ENCODE assay signal across 24 mouse cellular contexts in genomic region chr7:132615346-132615745, GRCm38 (mm10). TPM values are rescaled to one million over a fixed set of nuclear protein-coding genes. Genes with fewer than 3 reads are reported as not detected.
DNase-seq lines count a peak whose midpoint lies in the region; ATAC-seq and TF ChIP-seq lines count a peak whose summit lies in the region.
"Had no signal": no experiment of that assay in that cellular context is flagged by ENCODE, and none has a peak within 500 bp of the region (broad histone marks: within the 10 kb centered on the region; RNA-seq: fewer than 3 reads in every experiment).

No protein-coding gene starts in this region.

- 0 out of 2 replicates have a peak overlapping the region, but pooled peaks have one; percentile 8 for H3K27ac ChIP-seq in forebrain, embryonic 10.5 days
- no peak overlapping the region for H3K27ac ChIP-seq in forebrain, embryonic 13.5 days
- H3K27ac ChIP-seq in liver, postnatal 0 days (ENCODE audit: low read depth): no peak overlapping the region
- H3K27ac ChIP-seq in liver, embryonic 12.5 days: no peak overlapping the region
- H3K27ac ChIP-seq in neural tube, embryonic 15.5 days (replicated peaks): no peak overlapping the region
- H3K27ac ChIP-seq: embryonic facial prominence, embryonic 15.5 days; heart, adult 2 months; liver, embryonic 13.5 days; midbrain, embryonic 12.5 days; neural tube, embryonic 12.5 days had no signal

- H3K36me3 ChIP-seq in forebrain, embryonic 10.5 days (replicated peaks): no peaks in the 10 kb centered on the region
- H3K36me3 ChIP-seq in forebrain, embryonic 13.5 days (ENCODE audit: poor library complexity, severe bottlenecking): no peaks in the 10 kb centered on the region
- no peaks in the 10 kb centered on the region for H3K36me3 ChIP-seq in liver, postnatal 0 days (replicated peaks; ENCODE audit: insufficient read depth, low read length)
- no peaks in the 10 kb centered on the region for H3K36me3 ChIP-seq in liver, embryonic 12.5 days
- no peaks in the 10 kb centered on the region for H3K36me3 ChIP-seq in E14TG2a.4 (ENCODE audit: insufficient read depth, low read length)
- no peaks in the 10 kb centered on the region for H3K36me3 ChIP-seq in neural tube, embryonic 15.5 days
- H3K36me3 ChIP-seq: embryonic facial prominence, embryonic 15.5 days; liver, embryonic 13.5 days; midbrain, embryonic 12.5 days; neural tube, embryonic 12.5 days had no signal

- no peak for TF ChIP-seq EP300 in liver, postnatal 0 days (IDR thresholded peaks at IDR 0.05; ENCODE audit: low read depth)

- H3K4me3 ChIP-seq in forebrain, embryonic 10.5 days: no peak overlapping the region
- no peak overlapping the region for H3K4me3 ChIP-seq in forebrain, embryonic 13.5 days
- no peak overlapping the region for H3K4me3 ChIP-seq in liver, postnatal 0 days (ENCODE audit: low read depth, low read length)
- H3K4me3 ChIP-seq in liver, embryonic 12.5 days: no peak overlapping the region
- H3K4me3 ChIP-seq in E14TG2a.4 (replicated peaks; ENCODE audit: low read length): peak overlapping the region; percentile 26; the same call in 1 of the 2 replicates
- no peak overlapping the region for H3K4me3 ChIP-seq in neural tube, embryonic 15.5 days (replicated peaks)
- H3K4me3 ChIP-seq: embryonic facial prominence, embryonic 15.5 days; heart, adult 2 months; liver, embryonic 13.5 days; midbrain, embryonic 12.5 days; neural tube, embryonic 12.5 days had no signal

- H3K9ac ChIP-seq in forebrain, embryonic 13.5 days: no peak overlapping the region
- H3K9ac ChIP-seq in liver, postnatal 0 days (replicated peaks): no peak overlapping the region
- H3K9ac ChIP-seq in liver, embryonic 12.5 days: no peak overlapping the region
- no peak overlapping the region for H3K9ac ChIP-seq in neural tube, embryonic 15.5 days (replicated peaks)
- H3K9ac ChIP-seq: embryonic facial prominence, embryonic 15.5 days; liver, embryonic 13.5 days; midbrain, embryonic 12.5 days; neural tube, embryonic 12.5 days had no signal

- no peaks in the 10 kb centered on the region for H3K9me3 ChIP-seq in forebrain, embryonic 10.5 days
- no peaks in the 10 kb centered on the region for H3K9me3 ChIP-seq in forebrain, embryonic 13.5 days (replicated peaks)
- H3K9me3 ChIP-seq in liver, postnatal 0 days (ENCODE audit: low read length): no peaks in the 10 kb centered on the region
- no peaks in the 10 kb centered on the region for H3K9me3 ChIP-seq in liver, embryonic 12.5 days (replicated peaks)
- H3K9me3 ChIP-seq in E14TG2a.4 (ENCODE audit: low read length): no peaks in the 10 kb centered on the region
- H3K9me3 ChIP-seq in neural tube, embryonic 15.5 days (replicated peaks): no peaks in the 10 kb centered on the region
- H3K9me3 ChIP-seq: embryonic facial prominence, embryonic 15.5 days; liver, embryonic 13.5 days; midbrain, embryonic 12.5 days; neural tube, embryonic 12.5 days had no signal

- no peak overlapping the region for H3K4me2 ChIP-seq in forebrain, embryonic 13.5 days
- no peak overlapping the region for H3K4me2 ChIP-seq in liver, postnatal 0 days (ENCODE audit: low read depth, low read length)
- H3K4me2 ChIP-seq in liver, embryonic 12.5 days: no peak overlapping the region
- H3K4me2 ChIP-seq in neural tube, embryonic 15.5 days: no peak overlapping the region
- H3K4me2 ChIP-seq: embryonic facial prominence, embryonic 15.5 days; liver, embryonic 13.5 days; midbrain, embryonic 12.5 days; neural tube, embryonic 12.5 days had no signal

- peaks cover 34% of the 10 kb centered on the region for H3K4me1 ChIP-seq in forebrain, embryonic 10.5 days
- H3K4me1 ChIP-seq in forebrain, embryonic 13.5 days: 0 out of 2 replicates have a peak, but pooled peaks cover 7% of the 10 kb centered on the region
- H3K4me1 ChIP-seq in liver, postnatal 0 days (ENCODE audit: insufficient read depth): peaks cover 6% of the 10 kb centered on the region
- peaks cover 33% of the 10 kb centered on the region for H3K4me1 ChIP-seq in liver, embryonic 12.5 days
- peaks cover 64% of the 10 kb centered on the region for H3K4me1 ChIP-seq in E14TG2a.4 (replicated peaks; ENCODE audit: low read depth, low read length)
- H3K4me1 ChIP-seq in neural tube, embryonic 15.5 days: peaks cover 4% of the 10 kb centered on the region; the same call in 1 of the 2 replicates

- ATAC-seq in forebrain, embryonic 13.5 days: no peak
- ATAC-seq in liver, postnatal 0 days: peak; percentile 26
- no peak for ATAC-seq in liver, embryonic 12.5 days
- ATAC-seq in neural tube, embryonic 15.5 days (ENCODE audit: low FRiP score): no peak
- ATAC-seq: Patski had no signal

- intact Hi-C loops in heart, postnatal 36 days (cut with DNase I): no loop called here

- no peak for TF ChIP-seq CTCF in liver, postnatal 0 days (IDR thresholded peaks at IDR 0.05; ENCODE audit: low read depth)
- no peak for TF ChIP-seq CTCF in E14TG2a.4 (conservative IDR thresholded peaks at IDR 0.05; ENCODE audit: low read length)

- no peak for DNase-seq in forebrain, embryonic 10.5 days (ENCODE audit: extremely low spot score, low spot score)
- peak; percentile 36 for DNase-seq in liver, postnatal 0 days
- DNase-seq in adrenal gland, postnatal 10 days: peak; percentile 27
- DNase-seq in heart, postnatal 36 days: no peak
- DNase-seq: cerebellum, adult 9-11 months; heart, adult 2 months; kidney, adult 9 months; kidney, postnatal 36 days; left cerebral cortex, postnatal 4 days; liver, embryonic 13.5 days; right cerebral cortex, postnatal 25 days; thymus, postnatal 36 days had no signal

- H3K27me3 ChIP-seq in forebrain, embryonic 10.5 days (ENCODE audit: poor library complexity, severe bottlenecking): peaks cover 35% of the 10 kb centered on the region
- no peaks in the 10 kb centered on the region for H3K27me3 ChIP-seq in forebrain, embryonic 13.5 days
- H3K27me3 ChIP-seq in liver, postnatal 0 days (ENCODE audit: insufficient read depth, low read length): no peaks in the 10 kb centered on the region
- no peaks in the 10 kb centered on the region for H3K27me3 ChIP-seq in liver, embryonic 12.5 days (replicated peaks)
- peaks cover 25% of the 10 kb centered on the region for H3K27me3 ChIP-seq in E14TG2a.4 (ENCODE audit: insufficient read depth, low read length)
- H3K27me3 ChIP-seq in neural tube, embryonic 15.5 days (replicated peaks): no peaks in the 10 kb centered on the region
- H3K27me3 ChIP-seq: embryonic facial prominence, embryonic 15.5 days; liver, embryonic 13.5 days; neural tube, embryonic 12.5 days; Patski had no signal

- 16% methylated on average over 3 of the region's 3 CpGs for WGBS in forebrain, embryonic 10.5 days
- 16% methylated on average over 3 of the region's 3 CpGs for WGBS in forebrain, embryonic 13.5 days
- 38% methylated on average over 3 of the region's 3 CpGs for WGBS in liver, postnatal 0 days (ENCODE audit: insufficient replicate concordance)
- WGBS in liver, embryonic 12.5 days (ENCODE audit: insufficient replicate concordance): 38% methylated on average over 3 of the region's 3 CpGs
- 11% methylated on average over 3 of the region's 3 CpGs for WGBS in neural tube, embryonic 15.5 days

RNA-seq across cellular contexts. Expression of gene Lhpp, which starts 4.9 kb away (rescaled TPM):
- polyA plus RNA-seq in forebrain, embryonic 10.5 days (2016; fragmentation: Nextera tagmentation; extraction: Ambion mirVana): 17.3 and 17.4 TPM in 2 replicates
- 14.5 and 16.8 TPM in 2 replicates for polyA plus RNA-seq in forebrain, embryonic 13.5 days (2015; fragmentation: Nextera tagmentation; extraction: Ambion mirVana)
- polyA plus RNA-seq in liver, postnatal 0 days (2015; fragmentation: Nextera tagmentation; extraction: Ambion mirVana): 9.0 and 10.4 TPM in 2 replicates
- polyA plus RNA-seq in liver, embryonic 12.5 days (2016; fragmentation: Nextera tagmentation; extraction: Ambion mirVana): 8.9 and 9.2 TPM in 2 replicates
- 10 to 100 TPM; 16.8 to 17.0 TPM for total RNA-seq in adrenal gland, postnatal 10 days (2021)
- 41.4 and 46.9 TPM in 2 replicates for polyA plus RNA-seq in neural tube, embryonic 15.5 days (2015; fragmentation: Nextera tagmentation; extraction: Ambion mirVana)
- 10 to 100 TPM; 14.2 to 15.0 TPM for total RNA-seq in heart, postnatal 36 days (2021)

RNA-seq across cellular contexts. Expression of gene Nkx1-2, which starts 15.9 kb away (rescaled TPM):
- polyA plus RNA-seq in forebrain, embryonic 10.5 days (2016; fragmentation: Nextera tagmentation; extraction: Ambion mirVana): 0.09 and 0.15 TPM in 2 replicates
- 0.08 TPM in 1 of 2 replicates, not detected in the other for polyA plus RNA-seq in forebrain, embryonic 13.5 days (2015; fragmentation: Nextera tagmentation; extraction: Ambion mirVana)
- not detected in 2 replicates for polyA plus RNA-seq in liver, postnatal 0 days (2015; fragmentation: Nextera tagmentation; extraction: Ambion mirVana)
- not detected in 2 replicates for polyA plus RNA-seq in liver, embryonic 12.5 days (2016; fragmentation: Nextera tagmentation; extraction: Ambion mirVana)
- total RNA-seq in adrenal gland, postnatal 10 days (2021): under 1 TPM in 1 of 2 experiments, not detected in 1; 0.12 TPM
- 0.11 and 0.46 TPM in 2 replicates for polyA plus RNA-seq in neural tube, embryonic 15.5 days (2015; fragmentation: Nextera tagmentation; extraction: Ambion mirVana)
- not detected for total RNA-seq in heart, postnatal 36 days (2021)
- total RNA-seq: gastrocnemius, adult 8-10 months; heart, adult 2 months; left cerebral cortex, postnatal 4 days had no signal
- polyA plus RNA-seq: C2C12; embryonic facial prominence, embryonic 15.5 days; heart, adult 2 months; heart, embryonic 16.5 days; liver, embryonic 13.5 days; stomach, embryonic 14.5 days had no signal

RNA-seq across cellular contexts. Expression of gene Oat, which starts 39.1 kb away (rescaled TPM):
- 126 and 129 TPM in 2 replicates for polyA plus RNA-seq in forebrain, embryonic 10.5 days (2016; fragmentation: Nextera tagmentation; extraction: Ambion mirVana)
- polyA plus RNA-seq in forebrain, embryonic 13.5 days (2015; fragmentation: Nextera tagmentation; extraction: Ambion mirVana): 115 and 123 TPM in 2 replicates
- 43.8 and 44.6 TPM in 2 replicates for polyA plus RNA-seq in liver, postnatal 0 days (2015; fragmentation: Nextera tagmentation; extraction: Ambion mirVana)
- polyA plus RNA-seq in liver, embryonic 12.5 days (2016; fragmentation: Nextera tagmentation; extraction: Ambion mirVana): 94.4 and 96.9 TPM in 2 replicates
- total RNA-seq in adrenal gland, postnatal 10 days (2021): 10 to 100 TPM; 79.0 to 83.3 TPM
- polyA plus RNA-seq in neural tube, embryonic 15.5 days (2015; fragmentation: Nextera tagmentation; extraction: Ambion mirVana): 105 and 153 TPM in 2 replicates
- total RNA-seq in heart, postnatal 36 days (2021): 100 to 1,000 TPM; 169 to 175 TPM

Comparison
In these comparisons a context has a peak if more than half of its experiments do, and no peak if none do; other contexts are left out.
1. DNase-seq: peak in liver, postnatal 0 days (single experiment) and adrenal gland, postnatal 10 days (single experiment); none in forebrain, embryonic 10.5 days (single experiment) and heart, postnatal 36 days (0 of 2).